Mouse (Mus musculus): ENCODE results near the gene Slc36a2. TPM values are rescaled to one million over a fixed set of nuclear protein-coding genes. Genes with fewer than 3 reads are reported as not detected.

The Slc36a2 gene
- 75.9 and 90.6 TPM in 2 replicates for polyA plus RNA-seq (2012; rRNA removed)

DNA sequence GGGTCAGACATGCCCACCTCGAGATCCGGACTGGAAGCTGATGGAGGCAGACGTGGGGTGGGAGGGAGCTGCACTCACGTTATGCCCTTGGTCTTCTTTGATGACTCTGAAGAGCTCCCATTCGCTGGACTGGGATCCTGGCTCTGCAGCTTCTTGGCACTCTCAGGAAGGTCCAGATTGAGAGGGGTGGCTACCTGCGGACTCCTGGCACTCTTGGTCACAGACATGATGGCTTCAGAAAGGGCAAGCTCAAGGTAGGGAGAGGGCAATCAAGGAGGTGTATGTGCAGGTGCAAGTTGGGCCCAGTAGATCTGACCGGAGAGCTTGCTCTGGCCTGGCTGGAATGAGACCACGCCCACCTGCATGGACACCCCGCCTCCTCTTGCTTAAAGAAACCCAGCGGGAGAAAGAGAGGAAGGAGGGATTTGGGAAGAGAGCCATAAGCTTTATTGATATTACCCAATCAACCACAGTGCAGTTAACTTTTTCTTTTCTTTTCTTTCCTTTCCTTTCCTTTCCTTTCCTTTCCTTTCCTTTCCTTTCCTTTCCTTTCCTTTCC lies at the start of gene Slc36a2:
Slc36a2 (minus strand) TSS at position 345 of the 559 bp plus-strand sequence.
- peak; percentile 18; the same call in 1 of the 2 replicates for TF ChIP-seq POLR2A (IDR thresholded peaks at IDR 0.05; ENCODE audit: borderline replicate concordance, extremely low read depth, low read depth, low read length)
- no peak for TF ChIP-seq CTCF (IDR thresholded peaks at IDR 0.05; ENCODE audit: insufficient read depth, low read length)
- WGBS = 31% methylated on average over 10 of the region's 10 CpGs
- Histone ChIP-seq H3K4me3 (replicated peaks; ENCODE audit: extremely low read depth, low read depth, low read length) (peak within 1 kb of the TSS; percentile 75), H3K4me1 (ENCODE audit: control insufficient read depth, insufficient read depth, low read length) (no peaks in the 10 kb centered on the region)
- peak; percentile 44 for DNase-seq

DNA sequence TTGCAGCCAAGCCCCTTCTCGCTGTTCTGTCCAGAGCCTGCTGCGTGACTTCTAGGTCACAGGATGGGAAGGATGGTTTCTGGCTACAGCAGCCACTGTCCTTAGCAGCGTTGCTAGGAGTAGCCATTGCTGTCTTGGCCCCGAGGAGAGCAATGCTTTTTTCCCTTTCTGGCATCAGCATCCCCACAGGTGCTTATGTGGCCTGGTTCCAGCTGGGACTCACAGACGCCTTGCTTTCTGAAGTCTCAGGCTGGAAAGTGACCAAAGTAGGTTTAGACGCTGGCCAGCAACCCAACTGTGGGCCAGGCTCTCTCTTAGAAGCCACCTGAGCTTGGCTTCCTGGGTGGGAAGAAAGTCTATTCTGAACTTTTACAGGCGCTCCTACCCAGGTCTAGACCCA lies 49.4 kb upstream of the Slc36a2 start:
- no peak for DNase-seq
- 89% methylated on average over 7 of the region's 7 CpGs for WGBS
- Histone ChIP-seq H3K4me1 (ENCODE audit: control insufficient read depth, insufficient read depth, low read length) (no peaks in the 10 kb centered on the region), H3K4me3 (replicated peaks; ENCODE audit: extremely low read depth, low read depth, low read length) (no peak overlapping the region)
- TF ChIP-seq POLR2A (IDR thresholded peaks at IDR 0.05; ENCODE audit: borderline replicate concordance, extremely low read depth, low read depth, low read length) (no peak), CTCF (IDR thresholded peaks at IDR 0.05; ENCODE audit: insufficient read depth, low read length) (no peak)

DNA sequence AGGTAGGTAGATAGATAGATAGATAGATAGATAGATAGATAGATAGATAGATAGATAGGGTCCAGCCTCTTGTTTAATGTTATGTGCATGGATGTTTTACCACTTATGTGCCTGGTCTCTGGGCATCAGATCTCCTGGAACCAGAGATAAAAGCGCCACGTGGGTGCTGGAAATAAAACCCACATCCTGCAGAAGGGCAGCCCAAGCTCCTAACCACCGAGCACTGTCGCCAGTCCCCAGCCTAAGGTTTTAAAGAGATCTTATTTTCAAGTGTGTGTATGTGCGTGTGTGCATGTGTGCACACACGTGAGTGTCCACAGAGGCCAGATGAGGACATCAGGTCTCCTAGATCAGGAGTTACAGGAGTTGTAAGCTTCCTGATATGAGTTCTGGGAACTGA lies 46.2 kb upstream of the Slc36a2 start:
- Histone ChIP-seq H3K4me1 (ENCODE audit: control insufficient read depth, insufficient read depth, low read length) (no peaks in the 10 kb centered on the region), H3K4me3 (replicated peaks; ENCODE audit: extremely low read depth, low read depth, low read length) (no peak overlapping the region)
- DNase-seq = no peak
- WGBS = 85% methylated on average over 6 of the region's 6 CpGs
- TF ChIP-seq CTCF (IDR thresholded peaks at IDR 0.05; ENCODE audit: insufficient read depth, low read length) (no peak), POLR2A (IDR thresholded peaks at IDR 0.05; ENCODE audit: borderline replicate concordance, extremely low read depth, low read depth, low read length) (no peak)

DNA sequence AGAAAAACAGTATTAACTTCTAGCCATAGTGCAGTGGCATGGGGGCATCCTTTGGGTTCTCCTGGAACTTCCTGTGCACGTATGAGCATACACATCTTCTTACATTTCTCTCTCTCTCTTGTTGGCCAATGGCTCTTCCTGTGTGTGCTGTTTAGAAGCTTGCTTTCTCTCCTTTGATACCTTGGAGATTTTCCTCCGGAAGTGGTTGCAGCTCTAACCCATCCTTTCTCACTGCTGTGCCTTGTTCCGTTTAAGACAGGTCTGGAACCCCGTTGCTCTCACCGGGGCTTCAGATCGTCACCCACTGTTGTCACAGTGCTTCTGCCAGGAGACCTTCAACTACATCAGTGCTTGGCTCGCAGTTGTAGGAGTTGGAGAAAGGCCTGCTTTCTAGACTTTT lies 36.4 kb upstream of the Slc36a2 start:
- Histone ChIP-seq H3K4me3 (replicated peaks; ENCODE audit: extremely low read depth, low read depth, low read length) (no peak overlapping the region), H3K4me1 (ENCODE audit: control insufficient read depth, insufficient read depth, low read length) (no peaks in the 10 kb centered on the region)
- TF ChIP-seq CTCF (IDR thresholded peaks at IDR 0.05; ENCODE audit: insufficient read depth, low read length) (no peak), POLR2A (IDR thresholded peaks at IDR 0.05; ENCODE audit: borderline replicate concordance, extremely low read depth, low read depth, low read length) (no peak)
- no peak for DNase-seq
- WGBS = 76% methylated on average over 7 of the region's 7 CpGs

DNA sequence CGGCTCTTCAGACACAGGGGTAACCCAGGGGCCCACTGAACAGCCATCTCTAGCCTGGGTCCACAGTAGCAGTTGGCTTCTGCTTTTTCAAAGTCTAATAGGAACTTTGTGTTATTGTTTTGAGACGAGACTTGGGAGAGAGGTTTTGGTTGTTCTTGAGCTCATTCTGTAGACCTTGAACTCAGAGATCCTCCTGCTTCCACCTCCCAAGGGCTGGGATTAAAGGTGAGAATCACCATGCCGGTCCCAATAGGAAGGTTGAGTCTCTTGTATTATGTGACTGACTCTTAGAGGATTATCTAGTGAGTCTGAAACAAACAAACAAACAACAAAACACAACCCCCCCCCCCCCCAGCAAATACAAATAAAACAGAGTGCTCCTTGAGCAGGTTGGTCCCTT lies 33.6 kb upstream of the Slc36a2 start:
- H3K4me3 ChIP-seq (replicated peaks; ENCODE audit: extremely low read depth, low read depth, low read length) = no peak overlapping the region
- no peak for DNase-seq
- 88% methylated on average over 3 of the region's 3 CpGs for WGBS
- H3K4me1 ChIP-seq (ENCODE audit: control insufficient read depth, insufficient read depth, low read length) = peaks cover 6% of the 10 kb centered on the region; the same call in 1 of the 2 replicates
- no peak for TF ChIP-seq POLR2A (IDR thresholded peaks at IDR 0.05; ENCODE audit: borderline replicate concordance, extremely low read depth, low read depth, low read length)
- TF ChIP-seq CTCF (IDR thresholded peaks at IDR 0.05; ENCODE audit: insufficient read depth, low read length) = no peak

DNA sequence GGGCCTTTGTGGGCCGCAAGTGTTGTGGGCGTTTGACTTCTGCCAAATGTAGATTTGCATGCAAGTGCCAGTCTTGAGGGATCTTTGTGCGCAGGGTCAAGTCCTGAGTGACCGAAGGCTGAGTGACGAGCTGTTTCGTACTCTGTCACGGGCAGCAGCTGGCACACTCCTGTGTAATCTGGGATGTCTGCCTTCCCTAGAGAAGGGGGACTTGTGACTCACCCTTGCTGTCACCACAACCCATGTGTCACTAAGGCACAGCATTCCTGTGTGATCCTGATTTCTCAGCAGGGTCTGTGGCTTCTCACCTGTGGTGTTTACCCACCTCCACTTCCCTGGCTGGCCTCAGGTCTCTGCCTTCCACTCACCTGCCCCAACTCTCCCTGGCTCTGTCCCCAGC lies 33.0 kb upstream of the Slc36a2 start:
- no peak for TF ChIP-seq CTCF (IDR thresholded peaks at IDR 0.05; ENCODE audit: insufficient read depth, low read length)
- TF ChIP-seq POLR2A (IDR thresholded peaks at IDR 0.05; ENCODE audit: borderline replicate concordance, extremely low read depth, low read depth, low read length) = no peak
- no peak overlapping the region for H3K4me3 ChIP-seq (replicated peaks; ENCODE audit: extremely low read depth, low read depth, low read length)
- DNase-seq = no peak

DNA sequence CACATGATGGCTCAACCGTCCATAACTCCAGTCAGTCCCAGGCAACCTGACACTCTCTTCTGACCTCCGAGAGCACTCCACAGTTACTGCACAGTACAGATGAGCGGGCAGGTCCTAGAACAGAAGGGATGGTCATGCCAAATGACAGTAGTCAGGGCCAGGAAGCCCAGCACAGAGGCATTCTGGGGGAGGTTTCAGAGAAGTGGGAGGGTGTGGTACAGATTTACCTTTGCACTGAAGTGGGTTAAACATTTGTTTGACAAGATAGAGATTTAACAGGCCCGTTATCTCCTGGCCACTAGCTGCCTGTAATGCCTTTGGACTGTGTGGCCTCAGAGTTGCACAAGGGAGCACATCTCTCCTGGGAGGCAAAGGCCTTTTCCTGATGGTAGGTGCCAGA lies 32.5 kb upstream of the Slc36a2 start:
- DNase-seq = no peak

More for the DNA sequence above, 33.0 kb upstream of the Slc36a2 start:
- 91% methylated on average over 7 of the region's 7 CpGs for WGBS
- H3K4me1 ChIP-seq (ENCODE audit: control insufficient read depth, insufficient read depth, low read length) = peaks cover 6% of the 10 kb centered on the region; the same call in 1 of the 2 replicates

DNA sequence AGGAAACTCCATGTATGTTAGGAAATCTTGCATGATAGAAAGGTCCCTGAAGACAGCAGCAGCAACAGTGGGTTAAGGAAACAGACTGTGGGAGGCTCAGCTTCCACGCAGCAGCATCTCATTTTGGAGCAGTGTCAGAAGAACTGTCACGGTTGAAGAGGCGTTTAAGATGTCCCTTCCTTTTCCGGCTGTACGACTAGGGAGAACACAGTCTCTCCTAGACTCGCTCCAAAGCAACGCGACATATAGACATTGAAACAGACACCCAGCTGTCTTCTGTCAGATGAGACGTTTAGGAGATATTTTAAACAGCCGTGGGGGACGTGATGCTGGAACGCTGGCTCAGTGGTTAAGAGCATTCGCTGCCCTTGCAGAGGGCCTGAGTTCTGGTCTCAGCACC lies 32.0 kb upstream of the Slc36a2 start:
- Histone ChIP-seq H3K4me3 (replicated peaks; ENCODE audit: extremely low read depth, low read depth, low read length) (no peak overlapping the region), H3K4me1 (ENCODE audit: control insufficient read depth, insufficient read depth, low read length) (peaks cover 6% of the 10 kb centered on the region; the same call in 1 of the 2 replicates)
- DNase-seq = no peak
- 74% methylated on average over 13 of the region's 13 CpGs for WGBS
- no peak for TF ChIP-seq CTCF (IDR thresholded peaks at IDR 0.05; ENCODE audit: insufficient read depth, low read length)
- no peak for TF ChIP-seq POLR2A (IDR thresholded peaks at IDR 0.05; ENCODE audit: borderline replicate concordance, extremely low read depth, low read depth, low read length)

More for the DNA sequence above, 32.5 kb upstream of the Slc36a2 start:
- H3K4me3 ChIP-seq (replicated peaks; ENCODE audit: extremely low read depth, low read depth, low read length) = no peak overlapping the region
- TF ChIP-seq CTCF (IDR thresholded peaks at IDR 0.05; ENCODE audit: insufficient read depth, low read length) (no peak), POLR2A (IDR thresholded peaks at IDR 0.05; ENCODE audit: borderline replicate concordance, extremely low read depth, low read depth, low read length) (no peak)
- H3K4me1 ChIP-seq (ENCODE audit: control insufficient read depth, insufficient read depth, low read length) = peaks cover 6% of the 10 kb centered on the region; the same call in 1 of the 2 replicates
- WGBS = 81% methylated on average over 4 of the region's 4 CpGs

DNA sequence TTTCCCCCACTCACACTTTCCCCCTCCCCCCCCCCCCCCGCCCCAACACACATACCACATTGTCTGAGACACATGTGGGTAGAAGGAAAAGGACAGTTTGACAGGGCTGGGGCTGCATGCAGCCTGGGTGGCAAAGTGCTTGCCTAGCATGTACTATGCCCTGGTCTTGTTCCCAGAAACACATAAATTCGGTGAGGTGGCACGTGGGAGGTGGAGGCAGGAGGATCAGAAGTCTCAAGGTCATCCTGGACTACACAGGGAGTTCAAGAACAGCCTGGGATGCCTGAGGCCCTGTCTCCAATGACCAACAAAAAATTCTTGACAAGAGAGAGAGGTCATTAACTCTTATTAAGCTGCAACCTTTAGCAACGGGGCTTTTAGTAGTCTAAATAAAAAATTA lies 31.2 kb upstream of the Slc36a2 start:
- 78% methylated on average over 4 of the region's 4 CpGs for WGBS
- DNase-seq = no peak
- TF ChIP-seq POLR2A (IDR thresholded peaks at IDR 0.05; ENCODE audit: borderline replicate concordance, extremely low read depth, low read depth, low read length) (no peak), CTCF (IDR thresholded peaks at IDR 0.05; ENCODE audit: insufficient read depth, low read length) (no peak)

DNA sequence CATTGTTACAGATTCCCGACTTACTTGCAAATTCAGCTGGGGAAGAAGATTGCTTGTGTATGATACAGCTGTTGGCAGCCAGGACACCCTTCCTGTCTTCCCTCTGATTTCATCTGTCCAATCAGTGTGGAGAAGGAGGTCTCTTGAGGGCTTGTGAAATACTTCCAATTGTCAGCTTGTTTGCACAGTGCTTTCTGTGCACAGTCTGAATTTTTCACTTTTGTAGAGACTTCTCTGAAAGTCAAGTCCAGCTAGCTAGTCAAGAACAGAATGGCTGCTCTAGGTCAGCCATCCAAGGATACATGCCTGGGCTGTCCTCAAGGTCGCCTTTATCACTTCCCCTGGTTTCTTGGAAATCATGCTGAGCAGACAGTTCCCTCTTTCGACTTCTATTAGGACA lies 30.1 kb upstream of the Slc36a2 start:
- DNase-seq = no peak
- TF ChIP-seq CTCF (IDR thresholded peaks at IDR 0.05; ENCODE audit: insufficient read depth, low read length) (no peak), POLR2A (IDR thresholded peaks at IDR 0.05; ENCODE audit: borderline replicate concordance, extremely low read depth, low read depth, low read length) (no peak)
- WGBS = 48% methylated on average over 3 of the region's 3 CpGs

More for the DNA sequence above, 31.2 kb upstream of the Slc36a2 start:
- no peak overlapping the region for H3K4me3 ChIP-seq (replicated peaks; ENCODE audit: extremely low read depth, low read depth, low read length)
- peaks cover 6% of the 10 kb centered on the region; the same call in 1 of the 2 replicates for H3K4me1 ChIP-seq (ENCODE audit: control insufficient read depth, insufficient read depth, low read length)

More for the DNA sequence above, 30.1 kb upstream of the Slc36a2 start:
- Histone ChIP-seq H3K4me1 (ENCODE audit: control insufficient read depth, insufficient read depth, low read length) (peaks cover 6% of the 10 kb centered on the region; the same call in 1 of the 2 replicates), H3K4me3 (replicated peaks; ENCODE audit: extremely low read depth, low read depth, low read length) (no peak overlapping the region)

Data from lung, adult 2 months (tissue).